Mouse (Mus musculus) hindbrain, embryonic 13.5 days (tissue): ENCODE results near the gene Idh3b. TPM values are rescaled to one million over a fixed set of nuclear protein-coding genes. Genes with fewer than 3 reads are reported as not detected.
A peak's percentile ranks its signal among the peaks of the same experiment; 100 is the strongest.

Source experiments
- ATAC-seq: fragments of 200-750 bp; cut with Nextera tagmentation; 2 replicates; pipeline ENCODE4 v1.8.0; 2017; ENCODE audit warnings: moderate TSS enrichment; ENCODE audit not compliant: low FRiP score
- H3K27ac ChIP-seq: fragments of 300-500 bp; sonication (generic); 2 replicates; pipeline ENCODE4 v1.5.1; 2015; ENCODE audit warnings: inconsistent platforms, mild to moderate bottlenecking, moderate library complexity
- H3K27me3 ChIP-seq: fragments of 300-500 bp; sonication (generic); 2 replicates; pipeline ENCODE4 v1.6.1; 2015; ENCODE audit warnings: mild to moderate bottlenecking, inconsistent platforms
- H3K36me3 ChIP-seq: fragments of 300-500 bp; sonication (generic); 2 replicates; pipeline ENCODE4 v1.6.1; 2015; ENCODE audit warnings: mild to moderate bottlenecking, inconsistent platforms
- H3K4me1 ChIP-seq: fragments of 300-500 bp; sonication (generic); replicated peaks from 2 replicates; pipeline ENCODE4 v1.6.1; 2015; ENCODE audit warnings: inconsistent platforms
- H3K4me2 ChIP-seq: fragments of 300-500 bp; sonication (generic); 2 replicates; pipeline ENCODE4 v1.6.1; 2015; ENCODE audit warnings: inconsistent platforms, mild to moderate bottlenecking, moderate library complexity
- H3K4me3 ChIP-seq: fragments of 300-500 bp; sonication (generic); 2 replicates; pipeline ENCODE4 v1.5.1; 2015; ENCODE audit warnings: mild to moderate bottlenecking, inconsistent platforms
- H3K9ac ChIP-seq: fragments of 300-500 bp; sonication (generic); 2 replicates; pipeline ENCODE4 v1.6.1; 2015; ENCODE audit warnings: mild to moderate bottlenecking, inconsistent platforms
- H3K9me3 ChIP-seq: fragments of 300-500 bp; sonication (generic); 2 replicates; pipeline ENCODE4 v1.6.1; 2016; ENCODE audit warnings: inconsistent platforms
- WGBS: fragments of 180-500 bp; shearing (Covaris S2); methylation state at CpG from one replicate; pipeline ENCODE4 v1.1.7; 2015; 5-methylcytosine and 5-hydroxymethylcytosine counted together
- polyA plus RNA-seq: library from polyadenylated mRNA; unstranded; fragments of >200 nt; fragmentation: Nextera tagmentation; extraction: Ambion mirVana; gene quantifications from 2 replicates; pipeline ENCODE4 v1.2.1, GENCODE M21; 2015

Gene Idh3b
- polyA plus RNA-seq, 1 experiment from 2014 or later = 157 TPM

DNA sequence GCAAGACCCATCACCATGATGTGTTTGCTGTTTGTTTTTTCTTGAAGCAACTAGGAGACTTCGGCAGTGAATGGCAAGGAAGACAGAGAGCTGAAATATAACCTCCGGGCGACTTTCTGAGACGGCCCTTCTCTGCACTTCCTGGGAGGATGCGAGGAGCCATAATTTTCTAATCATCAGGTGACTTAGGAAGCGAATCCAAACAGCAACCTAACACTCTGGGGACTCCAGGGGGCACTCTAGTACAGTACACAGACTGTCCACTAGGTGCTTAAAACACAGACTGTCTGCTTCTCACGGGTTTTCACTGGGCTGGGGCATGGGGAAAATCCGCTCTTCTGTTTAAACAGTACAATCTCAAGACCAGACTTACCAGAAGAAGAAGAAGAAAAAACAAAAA, 7.1 kb upstream of the Idh3b start:
- H3K27ac ChIP-seq = no peak overlapping the region
- H3K4me2 ChIP-seq = peak overlapping the region; percentile 18; the same call in 1 of the 2 replicates
- H3K4me3 ChIP-seq = no peak overlapping the region
- peaks cover 11% of the 10 kb centered on the region for H3K27me3 ChIP-seq
- peaks cover 40% of the 10 kb centered on the region for H3K4me1 ChIP-seq
- H3K9ac ChIP-seq = no peak overlapping the region
- no peaks in the 10 kb centered on the region for H3K36me3 ChIP-seq
- ATAC-seq = no peak
- H3K9me3 ChIP-seq = no peaks in the 10 kb centered on the region
- WGBS = 22% methylated on average over 8 of the region's 8 CpGs

DNA sequence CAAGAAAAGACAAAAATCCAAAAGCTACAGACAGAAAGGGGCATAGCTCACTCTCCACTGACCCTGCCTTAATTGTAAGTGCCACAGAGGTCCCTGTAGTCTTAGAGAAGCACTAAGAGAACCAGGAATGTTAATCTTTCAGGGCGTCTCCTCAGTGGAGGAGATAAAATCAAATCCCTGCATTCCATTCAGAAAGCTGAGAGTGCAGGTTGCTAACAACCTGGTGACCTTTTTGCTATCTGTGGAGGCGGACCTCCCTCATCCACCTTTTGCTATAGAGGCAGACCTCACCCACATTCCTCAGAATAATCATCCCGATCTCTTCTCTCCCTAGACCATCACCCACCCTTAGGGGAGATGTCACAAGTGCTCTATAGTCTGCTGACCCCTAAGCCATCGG, 4.7 kb upstream of the Idh3b start:
- 81% methylated on average over 4 of the region's 4 CpGs for WGBS

DNA sequence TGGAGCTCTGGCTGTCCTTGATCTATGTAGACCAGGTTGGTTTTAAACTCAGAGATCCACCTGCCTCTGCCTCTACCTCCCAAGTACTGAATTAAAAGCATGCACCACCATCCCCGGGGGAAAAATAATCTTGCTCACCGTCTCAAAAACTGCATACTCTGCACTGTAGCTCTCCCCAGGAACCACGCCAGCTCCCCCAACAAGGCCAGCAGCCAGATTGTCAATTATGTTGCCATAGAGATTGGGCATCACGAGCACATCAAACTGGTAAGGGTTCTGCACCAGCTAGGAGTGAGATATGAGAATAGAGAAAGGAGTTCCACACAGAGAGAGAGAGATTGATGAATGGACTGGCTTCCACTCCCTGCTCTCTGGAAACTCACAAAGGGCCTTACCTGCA, 3.5 kb downstream of the Idh3b start:
- Histone ChIP-seq H3K4me2 (no peak overlapping the region), H3K9ac (no peak overlapping the region), H3K27me3 (no peaks in the 10 kb centered on the region), H3K9me3 (no peaks in the 10 kb centered on the region), H3K4me3 (no peak overlapping the region), H3K27ac (no peak overlapping the region), H3K36me3 (peaks cover 57% of the 10 kb centered on the region), H3K4me1 (peaks cover 37% of the 10 kb centered on the region)
- ATAC-seq = no peak
- WGBS = 79% methylated on average over 4 of the region's 4 CpGs

More for the DNA sequence above, 4.7 kb upstream of the Idh3b start:
- Histone ChIP-seq H3K9me3 (no peaks in the 10 kb centered on the region), H3K36me3 (no peaks in the 10 kb centered on the region), H3K4me1 (peaks cover 33% of the 10 kb centered on the region), H3K27me3 (0 out of 2 replicates have a peak, but pooled peaks cover 1% of the 10 kb centered on the region), H3K4me2 (no peak overlapping the region), H3K9ac (0 out of 2 replicates have a peak overlapping the region, but pooled peaks have one; percentile 2), H3K27ac (no peak overlapping the region), H3K4me3 (no peak overlapping the region)
- no peak for ATAC-seq

DNA sequence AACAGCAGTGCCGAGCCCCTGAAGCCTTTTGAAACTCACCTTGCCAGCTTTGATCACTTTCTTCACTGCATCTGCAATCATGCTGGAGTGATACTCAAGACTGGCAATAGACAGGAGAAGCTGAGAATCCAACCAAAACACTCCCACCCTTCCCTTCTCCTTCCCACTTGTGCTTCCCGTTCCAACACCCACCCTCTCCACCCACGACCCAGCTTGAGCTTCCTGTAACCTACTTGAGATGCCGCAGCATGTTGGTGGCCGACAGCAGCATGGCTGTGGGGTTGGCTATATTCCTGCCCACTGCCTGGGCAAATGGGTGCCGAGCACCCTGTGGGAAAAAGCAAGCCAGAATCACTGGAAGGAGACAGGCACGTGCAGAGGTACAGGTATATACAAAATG, 4.1 kb downstream of the Idh3b start:
- Histone ChIP-seq H3K36me3 (peaks cover 63% of the 10 kb centered on the region), H3K27ac (no peak overlapping the region), H3K27me3 (no peaks in the 10 kb centered on the region), H3K4me2 (no peak overlapping the region), H3K4me3 (no peak overlapping the region), H3K9ac (no peak overlapping the region), H3K9me3 (no peaks in the 10 kb centered on the region), H3K4me1 (peaks cover 38% of the 10 kb centered on the region)
- ATAC-seq = no peak
- WGBS = 70% methylated on average over 7 of the region's 7 CpGs

DNA sequence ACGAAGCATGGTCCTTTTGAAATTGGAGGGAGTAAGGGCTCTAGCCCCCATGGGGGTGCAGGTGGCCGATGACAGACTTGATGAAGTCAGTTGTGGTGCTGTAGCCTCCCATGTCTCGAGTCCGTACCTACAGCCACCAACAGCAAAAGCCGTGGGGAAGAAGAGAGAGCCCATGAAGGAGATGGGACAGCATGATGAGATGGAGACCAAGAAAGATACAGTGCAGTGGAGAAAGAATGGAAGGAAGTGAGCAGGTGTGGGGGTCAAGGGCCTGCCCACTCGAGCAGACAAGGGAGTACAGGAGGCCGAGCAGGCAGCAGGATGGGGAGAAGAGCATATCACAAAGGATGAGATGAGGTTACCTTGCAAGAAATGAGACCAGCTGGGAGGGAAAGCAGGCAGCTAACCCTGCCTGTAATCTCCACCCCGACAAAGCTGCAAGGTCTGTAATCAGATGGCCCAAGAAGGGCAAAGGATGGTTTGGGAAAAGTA, 4.7 kb downstream of the Idh3b start:
- Histone ChIP-seq H3K36me3 (peaks cover 63% of the 10 kb centered on the region), H3K4me3 (no peak overlapping the region), H3K4me2 (no peak overlapping the region), H3K9me3 (no peaks in the 10 kb centered on the region), H3K27me3 (no peaks in the 10 kb centered on the region), H3K27ac (no peak overlapping the region), H3K4me1 (peaks cover 36% of the 10 kb centered on the region), H3K9ac (no peak overlapping the region)
- ATAC-seq = no peak
- 45% methylated on average over 8 of the region's 8 CpGs for WGBS

DNA sequence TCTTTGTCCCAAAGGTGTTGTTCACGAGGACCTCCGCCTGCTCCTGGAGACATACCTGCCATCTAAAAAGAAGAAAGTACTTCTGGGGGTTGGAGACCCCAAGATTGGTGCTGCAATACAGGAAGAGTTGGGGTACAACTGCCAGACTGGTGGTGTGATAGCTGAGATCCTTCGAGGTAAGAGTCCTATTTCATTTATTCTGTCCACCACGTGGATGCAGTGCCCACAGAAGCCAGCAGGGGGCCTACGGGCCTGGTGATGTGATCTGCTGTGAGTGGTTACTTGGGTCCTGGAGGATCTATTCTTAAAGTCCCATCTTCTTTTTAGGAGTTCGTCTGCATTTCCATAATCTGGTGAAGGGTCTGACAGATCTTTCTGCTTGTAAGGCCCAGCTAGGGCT, 8.7 kb downstream of the Idh3b start:
- no peak overlapping the region for H3K27ac ChIP-seq
- H3K27me3 ChIP-seq = no peaks in the 10 kb centered on the region
- H3K9ac ChIP-seq = peak overlapping the region; percentile 94
- no peaks in the 10 kb centered on the region for H3K9me3 ChIP-seq
- peak overlapping the region; percentile 91 for H3K4me3 ChIP-seq
- peaks cover 32% of the 10 kb centered on the region for H3K4me1 ChIP-seq
- 43% methylated on average over 6 of the region's 6 CpGs for WGBS
- ATAC-seq = no peak
- H3K4me2 ChIP-seq = peak overlapping the region; percentile 78
- peaks cover 51% of the 10 kb centered on the region for H3K36me3 ChIP-seq

DNA sequence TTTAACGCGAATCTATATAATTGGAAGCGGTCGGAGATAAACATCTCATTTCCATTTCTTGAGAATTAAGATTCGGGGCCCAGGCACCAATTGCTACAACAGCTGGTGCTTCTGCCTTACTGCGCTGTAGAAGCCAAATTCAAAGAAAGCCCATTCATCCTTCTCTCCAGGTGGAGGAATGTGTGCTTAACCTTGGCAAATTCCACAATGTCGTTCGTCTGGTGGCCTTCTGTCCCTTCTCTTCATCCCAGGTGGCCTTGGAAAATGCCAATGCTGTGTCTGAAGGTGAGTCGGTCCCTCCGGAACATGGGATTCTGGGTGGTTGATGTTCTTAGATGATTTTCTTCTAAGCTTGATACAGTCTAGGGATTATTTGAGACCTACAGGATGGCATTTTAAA, 9.5 kb downstream of the Idh3b start:
- no peaks in the 10 kb centered on the region for H3K9me3 ChIP-seq
- H3K27ac ChIP-seq = peak overlapping the region; percentile 94
- H3K4me3 ChIP-seq = peak overlapping the region; percentile 91
- peaks cover 43% of the 10 kb centered on the region for H3K36me3 ChIP-seq
- peak overlapping the region; percentile 94 for H3K9ac ChIP-seq
- no peak for ATAC-seq
- H3K4me2 ChIP-seq = peak overlapping the region; percentile 78
- no peaks in the 10 kb centered on the region for H3K27me3 ChIP-seq
- H3K4me1 ChIP-seq = peaks cover 32% of the 10 kb centered on the region
- WGBS = 1% methylated on average over 10 of the region's 10 CpGs

DNA sequence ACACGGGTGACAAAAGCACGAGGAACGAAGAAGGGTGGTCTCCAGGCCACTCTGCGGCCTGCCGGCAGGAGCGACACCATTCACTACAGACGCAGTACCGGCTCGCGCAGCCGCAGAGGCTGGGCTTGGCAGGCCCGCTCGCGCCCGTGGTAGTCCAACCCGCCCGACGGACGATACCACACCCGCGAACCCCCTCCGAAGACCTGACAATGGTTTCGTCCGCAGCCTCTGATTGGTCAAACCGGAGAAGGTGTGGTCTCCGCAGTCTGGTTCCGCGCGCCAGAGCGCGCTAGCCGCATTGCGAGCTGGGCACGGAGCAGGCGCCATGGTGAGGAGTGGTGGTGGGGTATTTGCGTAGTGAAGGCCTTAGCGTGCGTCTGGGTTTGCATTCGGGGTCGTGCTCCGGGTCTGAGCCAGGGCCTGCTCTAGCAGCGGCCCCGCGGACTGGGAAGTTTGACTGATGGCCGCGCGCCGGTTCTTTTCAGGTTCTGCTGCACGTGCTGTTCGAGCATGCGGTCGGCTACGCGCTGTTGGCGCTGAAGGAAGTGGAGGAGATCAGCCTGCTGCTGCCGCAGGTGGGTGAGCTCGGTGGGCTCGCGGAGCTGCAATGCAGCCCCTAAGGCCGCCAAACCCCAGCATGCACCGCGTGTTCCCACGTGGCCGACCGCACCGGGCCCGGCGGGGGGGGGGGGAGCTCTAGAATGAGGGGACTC, 10.0 kb downstream of the Idh3b start, which contains the start of gene Nop56:
Gene Nop56 (plus strand): TSS at position 282 of the 713 bp plus-strand sequence.
- no peaks in the 10 kb centered on the region for H3K27me3 ChIP-seq
- peaks cover 32% of the 10 kb centered on the region for H3K4me1 ChIP-seq
- peaks cover 37% of the 10 kb centered on the region for H3K36me3 ChIP-seq
- peak within 1 kb of the TSS; percentile 94 for H3K9ac ChIP-seq
- H3K27ac ChIP-seq = peak within 1 kb of the TSS; percentile 94
- H3K9me3 ChIP-seq = no peaks in the 10 kb centered on the region
- H3K4me3 ChIP-seq = peak within 1 kb of the TSS; percentile 91
- WGBS = under 1% methylated on average over 67 of the region's 68 CpGs
- peak within 1 kb of the TSS; percentile 78 for H3K4me2 ChIP-seq
- ATAC-seq = peak; percentile 98

DNA sequence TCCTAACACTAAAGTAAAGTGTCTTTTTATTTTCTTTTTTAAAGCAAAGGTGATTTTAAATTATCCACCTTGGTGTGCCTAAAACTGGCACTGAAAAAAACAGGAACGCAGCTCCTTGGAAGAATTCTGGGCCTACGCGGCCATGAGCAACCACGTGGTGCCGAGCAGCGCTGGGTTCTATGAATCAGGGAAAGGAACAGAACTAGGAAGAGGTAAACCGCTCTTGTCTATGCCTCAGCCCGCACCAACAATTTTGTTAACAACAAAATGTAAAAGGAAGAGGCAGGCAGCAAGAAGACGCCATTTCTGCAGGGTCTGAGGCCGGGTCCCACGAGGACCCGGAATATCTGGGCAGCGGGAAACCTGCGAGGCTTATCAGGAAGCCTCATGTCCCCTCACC, 10.6 kb downstream of the Idh3b start:
- Histone ChIP-seq H3K4me2 (peak overlapping the region; percentile 78), H3K4me3 (peak overlapping the region; percentile 91), H3K27ac (peak overlapping the region; percentile 94), H3K9ac (peak overlapping the region; percentile 87), H3K27me3 (no peaks in the 10 kb centered on the region), H3K36me3 (peaks cover 35% of the 10 kb centered on the region), H3K9me3 (no peaks in the 10 kb centered on the region), H3K4me1 (peaks cover 32% of the 10 kb centered on the region)
- peak; percentile 55 for ATAC-seq
- WGBS = 2% methylated on average over 14 of the region's 14 CpGs

DNA sequence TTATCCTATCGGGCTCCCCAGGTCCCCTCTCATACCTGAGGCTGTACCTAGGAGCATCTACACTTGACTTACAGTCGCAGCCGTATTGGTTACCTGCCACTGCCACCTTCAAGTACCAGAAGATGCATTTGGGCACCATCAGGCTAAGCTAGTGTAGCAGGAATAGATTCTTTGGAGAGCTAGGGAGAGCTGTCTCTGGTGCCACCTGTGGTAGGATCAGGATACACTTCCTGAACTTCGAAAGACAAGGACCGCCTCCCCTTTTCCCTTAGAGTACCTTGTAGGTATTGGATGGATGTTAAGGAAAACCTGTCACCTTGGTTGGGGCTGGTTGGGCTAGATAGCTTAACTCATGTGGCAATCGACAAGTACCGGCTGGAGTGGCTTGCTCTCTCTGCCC, 16.3 kb downstream of the Idh3b start:
- H3K4me3 ChIP-seq = no peak overlapping the region
- 68% methylated on average over 7 of the region's 7 CpGs for WGBS
- H3K9ac ChIP-seq = no peak overlapping the region
- H3K27me3 ChIP-seq = no peaks in the 10 kb centered on the region
- H3K27ac ChIP-seq = no peak overlapping the region
- no peaks in the 10 kb centered on the region for H3K9me3 ChIP-seq
- ATAC-seq = no peak
- H3K36me3 ChIP-seq = no peaks in the 10 kb centered on the region
- no peak overlapping the region for H3K4me2 ChIP-seq
- H3K4me1 ChIP-seq = peaks cover 3% of the 10 kb centered on the region

DNA sequence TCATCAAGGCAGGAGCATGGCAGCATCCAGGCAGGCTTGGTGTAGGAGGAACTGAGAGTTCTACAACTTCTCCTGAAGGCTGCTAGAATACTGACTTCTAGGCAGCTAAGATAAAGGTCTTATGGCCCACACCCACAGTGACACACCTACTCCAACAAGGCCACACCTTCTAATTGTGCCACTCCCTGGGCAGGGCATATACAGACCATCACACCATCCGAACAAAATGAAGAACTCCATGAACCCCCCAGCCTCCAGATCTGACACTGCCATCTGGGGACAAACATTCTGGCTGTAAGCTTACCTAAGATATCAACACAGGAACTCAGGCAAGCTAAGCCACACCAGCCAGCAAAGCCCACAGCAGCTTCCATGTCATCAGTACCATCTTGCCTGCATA, 18.8 kb downstream of the Idh3b start:
- 97% methylated on average over 1 of the region's 1 CpGs for WGBS
- Histone ChIP-seq H3K4me2 (no peak overlapping the region), H3K4me3 (no peak overlapping the region), H3K9me3 (no peaks in the 10 kb centered on the region), H3K4me1 (no peaks in the 10 kb centered on the region), H3K27ac (no peak overlapping the region), H3K9ac (no peak overlapping the region), H3K36me3 (no peaks in the 10 kb centered on the region), H3K27me3 (0 out of 2 replicates have a peak, but pooled peaks cover 2% of the 10 kb centered on the region)
- no peak for ATAC-seq

DNA sequence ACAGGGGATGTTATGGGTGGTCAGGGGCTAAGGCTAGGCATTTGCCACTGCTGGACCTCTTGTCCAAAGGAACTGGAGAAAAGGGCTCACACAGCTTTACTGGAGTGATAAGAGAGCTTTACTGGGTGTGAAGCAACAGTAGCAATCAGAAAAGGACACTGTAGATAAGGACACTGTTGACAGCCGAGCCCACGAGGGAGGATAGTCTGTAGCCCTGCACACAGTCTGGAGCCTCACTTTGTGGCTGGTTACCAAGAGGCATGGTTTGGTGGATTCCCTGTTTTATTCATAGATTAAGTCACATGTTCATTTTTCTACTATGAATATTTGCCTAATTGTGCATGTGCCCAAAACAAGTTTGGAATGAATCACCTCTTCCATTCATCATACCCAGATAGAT, 21.9 kb downstream of the Idh3b start:
- WGBS = 85% methylated on average over 2 of the region's 2 CpGs
- Histone ChIP-seq H3K4me3 (no peak overlapping the region), H3K4me2 (no peak overlapping the region), H3K27ac (no peak overlapping the region), H3K9me3 (no peaks in the 10 kb centered on the region), H3K9ac (no peak overlapping the region), H3K36me3 (no peaks in the 10 kb centered on the region), H3K27me3 (0 out of 2 replicates have a peak, but pooled peaks cover 2% of the 10 kb centered on the region), H3K4me1 (no peaks in the 10 kb centered on the region)
- ATAC-seq = no peak

DNA sequence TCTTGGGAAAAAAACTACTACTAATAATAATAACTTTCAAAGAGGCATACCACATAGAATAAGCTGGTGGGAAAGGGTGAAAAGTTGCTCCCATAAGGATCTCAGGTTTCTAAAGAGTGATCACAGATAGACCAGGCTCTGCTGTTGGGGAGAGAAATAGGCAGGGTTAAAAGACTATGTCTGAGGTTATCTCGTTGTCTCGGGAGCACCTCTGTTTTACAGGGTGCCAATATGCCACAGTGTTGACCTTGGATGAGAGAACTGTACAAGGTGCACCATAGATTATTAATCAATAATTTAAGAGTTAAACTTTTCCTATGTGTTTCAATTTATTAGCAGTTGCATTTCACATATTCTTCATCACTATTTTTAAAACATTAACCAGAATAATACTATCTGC, 22.4 kb downstream of the Idh3b start:
- no peaks in the 10 kb centered on the region for H3K36me3 ChIP-seq
- H3K4me3 ChIP-seq = no peak overlapping the region
- no peaks in the 10 kb centered on the region for H3K9me3 ChIP-seq
- H3K27ac ChIP-seq = no peak overlapping the region
- no peak for ATAC-seq
- H3K27me3 ChIP-seq = 0 out of 2 replicates have a peak, but pooled peaks cover 2% of the 10 kb centered on the region
- H3K9ac ChIP-seq = no peak overlapping the region
- WGBS = 87% methylated on average over 2 of the region's 2 CpGs
- H3K4me2 ChIP-seq = no peak overlapping the region
- no peaks in the 10 kb centered on the region for H3K4me1 ChIP-seq
